Mouse (Mus musculus): ENCODE results near the gene Rasl12.

Rasl12 gene

DNA sequence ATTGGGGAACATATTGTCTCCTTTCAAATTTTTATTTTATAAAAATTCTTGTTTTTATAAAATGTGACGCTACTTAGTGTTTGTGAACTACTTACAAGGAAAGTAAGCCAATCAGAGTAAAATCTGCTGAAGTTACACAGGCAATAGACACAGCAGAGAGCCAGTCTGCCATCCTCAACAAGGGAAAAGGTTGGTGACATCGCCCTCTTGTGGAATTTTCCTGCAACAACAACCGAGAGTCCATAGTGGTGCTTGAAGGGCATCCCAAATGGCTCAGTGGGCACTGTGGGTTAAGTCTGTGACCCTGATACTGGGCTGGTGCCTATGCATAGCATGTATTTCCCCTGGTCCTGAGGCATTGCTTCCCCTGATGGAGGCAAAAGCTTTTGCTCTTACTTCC, 33.9 kb downstream of the Rasl12 start:
- in situ Hi-C loops (cut with MboI; ENCODE audit: unreplicated experiment in 2 of 2), result loop anchor here in 1 of 2 experiments (5.0 kb wide), 1 partner anchor 165 kb away; no protein-coding TSS in a partner anchor

DNA sequence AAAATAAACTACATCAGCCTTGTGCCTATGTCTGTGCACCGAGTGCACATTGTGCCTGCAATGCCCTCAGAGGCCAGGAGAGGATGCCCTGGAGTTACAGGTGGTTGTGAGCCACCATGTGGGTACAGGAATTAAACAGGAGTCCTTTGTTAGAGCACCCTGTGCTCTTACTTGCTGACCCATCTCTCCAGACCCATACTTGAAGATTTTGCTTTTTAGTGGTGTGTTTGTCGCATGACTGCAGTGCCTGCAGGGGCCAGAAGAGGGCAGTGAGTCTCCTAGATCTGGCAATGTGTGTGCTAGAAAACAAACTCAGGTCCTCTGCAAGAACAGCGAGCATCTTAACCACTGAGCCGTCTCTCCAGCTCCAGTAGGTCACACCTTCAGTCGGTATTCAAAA, 35.8 kb downstream of the Rasl12 start:
- in situ Hi-C loops (cut with MboI; ENCODE audit: unreplicated experiment in 2 of 2), result loop anchor here in 1 of 2 experiments (5.0 kb wide), 1 partner anchor 163 kb away; no protein-coding TSS in a partner anchor

GRCm38 (mm10) chr9:65435211-65435610, 36.9 kb downstream of the Rasl12 start:
- in situ Hi-C loops (cut with MboI; ENCODE audit: unreplicated experiment in 2 of 2), result no loop called here

- in situ Hi-C loops (cut with MboI; ENCODE audit: unreplicated experiment in 2 of 2), result no loop called here
Measured at GRCm38 (mm10) chr9:65435671-65436301, 37.5 kb downstream of the Rasl12 start, which contains the start of gene Mtfmt. Mtfmt (plus strand) TSS chr9:65435782.

DNA sequence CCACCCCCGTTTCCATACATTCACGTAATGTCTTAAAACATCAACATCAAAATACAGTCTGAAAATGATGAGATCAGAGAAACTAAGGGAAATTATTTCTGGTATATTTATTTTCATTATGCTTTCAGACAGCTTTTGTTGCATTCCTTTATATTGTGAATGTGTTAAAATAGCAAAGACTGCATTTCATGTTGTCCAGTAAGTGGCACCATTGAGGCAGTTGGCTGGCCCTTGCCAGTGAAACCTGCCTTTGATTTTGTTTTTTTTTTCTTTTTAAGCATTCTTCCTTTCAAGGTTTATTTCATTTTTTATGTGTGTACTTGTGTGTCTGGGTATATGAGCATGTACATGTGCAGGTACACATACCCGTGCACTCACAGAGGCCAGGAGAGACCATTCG, 46.4 kb downstream of the Rasl12 start:
- in situ Hi-C loops (cut with MboI; ENCODE audit: unreplicated experiment in 2 of 2), result no loop called here

DNA sequence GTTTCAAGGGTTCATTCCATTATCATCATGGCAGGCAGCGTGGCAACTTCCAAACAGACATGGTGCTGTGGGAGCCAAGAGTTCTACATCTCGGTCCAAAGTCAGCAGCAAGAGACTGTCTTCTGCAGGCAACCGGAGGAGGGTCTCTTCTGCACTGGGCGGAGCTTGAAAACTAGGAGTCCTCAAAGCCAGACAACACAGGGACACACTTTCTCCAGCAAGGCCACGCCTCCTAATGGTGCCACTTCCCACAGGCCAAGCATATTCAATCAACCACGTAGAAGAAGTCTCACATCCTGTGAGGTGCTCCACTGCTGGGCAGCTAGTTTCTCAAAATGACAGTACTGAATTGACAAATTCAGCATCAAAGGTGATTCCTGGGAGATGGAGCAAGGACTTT, 49.6 kb downstream of the Rasl12 start:
- in situ Hi-C loops (cut with MboI; ENCODE audit: unreplicated experiment in 2 of 2), result no loop called here

GRCm38 (mm10) chr9:65458975-65459374, 60.7 kb downstream of the Rasl12 start:
- in situ Hi-C loops (cut with MboI; ENCODE audit: unreplicated experiment in 2 of 2), result loop anchor here in 1 of 2 experiments (10.0 kb wide), 1 partner anchor 126 kb away; the partner anchor contains the start of genes Pif1 and Plekho2

DNA sequence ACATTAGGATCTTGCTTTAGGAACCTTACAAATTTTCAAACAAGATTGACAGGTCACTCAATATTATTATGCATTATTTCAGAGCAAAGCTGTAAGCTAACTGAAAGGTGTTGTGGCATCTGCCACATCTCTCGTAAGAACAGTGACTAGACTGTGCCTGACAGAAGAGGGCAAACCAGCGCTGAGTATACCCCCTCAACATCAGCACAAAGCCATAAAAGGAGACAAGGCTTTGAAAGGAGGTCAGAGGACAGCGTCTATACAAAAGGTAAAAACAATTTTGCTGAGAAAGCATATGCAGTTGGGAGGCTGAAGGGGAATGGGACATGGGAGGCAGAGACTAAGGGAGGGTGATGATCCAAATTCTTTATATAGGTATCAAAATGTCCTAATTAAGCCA, 61.9 kb downstream of the Rasl12 start:
- in situ Hi-C loops (cut with MboI; ENCODE audit: unreplicated experiment in 2 of 2), result no loop called here

- in situ Hi-C loops (cut with MboI; ENCODE audit: unreplicated experiment in 2 of 2), result no loop called here
Measured at GRCm38 (mm10) chr9:65460732-65461442, 62.6 kb downstream of the Rasl12 start, which contains the start of gene Spg21. Spg21 (plus strand) TSS chr9:65460947.

GRCm38 (mm10) chr9:65462544-65462943, 64.2 kb downstream of the Rasl12 start:
- in situ Hi-C loops (cut with MboI; ENCODE audit: unreplicated experiment in 2 of 2), result no loop called here

DNA sequence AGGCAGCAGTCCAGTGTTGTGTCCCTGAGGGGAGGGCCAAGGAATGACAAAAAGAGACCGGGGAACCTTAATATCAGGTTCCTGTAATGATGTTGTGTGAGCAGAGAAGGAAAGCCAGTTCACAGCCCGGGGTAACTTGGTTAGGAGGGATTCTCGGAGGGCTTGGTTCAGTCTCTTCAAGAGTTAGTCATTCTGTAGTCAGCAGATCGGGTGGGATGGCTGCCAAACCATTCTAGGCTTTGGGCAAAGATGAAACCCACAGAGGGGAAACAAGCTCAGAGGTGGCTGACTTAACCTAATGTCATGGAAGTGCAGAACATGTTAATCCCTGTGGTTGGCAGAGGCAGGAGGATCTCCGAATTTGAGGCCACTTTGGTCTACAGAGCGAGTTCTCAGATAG, 65.9 kb downstream of the Rasl12 start:
- in situ Hi-C loops (cut with MboI; ENCODE audit: unreplicated experiment in 2 of 2), result no loop called here

Data from v-Abl transformed pro-B cells (cell line).